Mouse (Mus musculus): ENCODE measurements at regions not wholly inside any gene's neighbourhood (a gene's known extent, or its start where the extent isn't known, plus 50 kb on each side); places are given as distances from the start of the nearest gene placed in this dataset.

DNA sequence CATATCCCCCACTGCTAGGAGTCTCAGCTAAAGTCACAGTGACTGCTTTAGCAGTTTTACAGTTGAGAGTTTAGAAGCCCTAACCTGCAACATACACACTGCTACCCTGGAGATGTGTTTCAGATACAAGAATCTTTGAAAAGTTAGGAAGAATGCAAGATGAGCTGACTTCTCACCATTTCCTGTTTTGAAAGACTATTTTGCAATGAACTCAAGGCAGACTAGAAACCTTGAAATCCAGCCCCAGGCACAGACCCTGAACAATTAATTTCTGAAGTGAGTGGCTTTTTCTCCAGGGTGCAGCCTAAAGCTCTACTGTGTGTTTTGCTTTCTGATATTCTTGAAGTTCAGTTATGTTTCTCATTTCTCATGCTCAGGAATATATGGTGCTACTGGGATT is 440.6 kb downstream of the Nebl start:
- H3K4me1 ChIP-seq (ENCODE audit: control insufficient read depth, insufficient read depth, low read length): no peaks in the 10 kb centered on the region
- no peak overlapping the region for H3K9ac ChIP-seq (ENCODE audit: low read depth, low read length)
- H3K4me3 ChIP-seq (ENCODE audit: insufficient read depth, low read depth, low read length): no peak overlapping the region
- no peak for DNase-seq (ENCODE audit: extremely low read depth, low read depth, low spot score)
- no peaks in the 10 kb centered on the region for H3K27me3 ChIP-seq (ENCODE audit: control insufficient read depth, insufficient read depth, low read length)
- no peaks in the 10 kb centered on the region for H3K79me2 ChIP-seq (ENCODE audit: control insufficient read depth, insufficient read depth, low read length)
- TF ChIP-seq POLR2A (IDR thresholded peaks at IDR 0.05; ENCODE audit: extremely low read depth, insufficient read depth, low read length) (no peak), CTCF (IDR thresholded peaks at IDR 0.05; ENCODE audit: low read depth, low read length) (no peak)
- no peak overlapping the region for H3K27ac ChIP-seq (replicated peaks; ENCODE audit: insufficient read depth, low read depth, low read length)
- H3K36me3 ChIP-seq (ENCODE audit: control insufficient read depth, insufficient read depth, low read length): no peaks in the 10 kb centered on the region

DNA sequence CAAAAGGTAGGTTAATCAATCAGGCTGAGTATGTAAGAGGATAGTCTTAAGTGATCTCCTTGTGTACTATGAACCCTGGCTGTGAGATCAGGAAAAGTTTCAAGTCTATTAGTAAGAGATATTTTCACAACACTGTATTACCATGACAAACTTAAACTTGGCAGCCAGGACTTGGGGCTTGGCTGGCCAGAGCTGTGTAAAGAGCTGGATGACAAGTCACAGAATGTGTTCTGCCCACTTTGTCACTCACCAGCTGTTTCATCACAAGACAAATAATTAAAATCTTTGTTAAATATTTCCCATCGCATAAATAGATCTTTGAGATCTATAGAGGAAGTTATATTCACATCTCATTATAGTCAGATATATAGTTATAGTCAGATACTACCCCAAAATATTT is 443.7 kb downstream of the Nebl start:
- H3K36me3 ChIP-seq (ENCODE audit: control insufficient read depth, insufficient read depth, low read length): no peaks in the 10 kb centered on the region
- 39% methylated on average over 1 of the region's 1 CpGs for whole genome bisulfite sequencing

DNA sequence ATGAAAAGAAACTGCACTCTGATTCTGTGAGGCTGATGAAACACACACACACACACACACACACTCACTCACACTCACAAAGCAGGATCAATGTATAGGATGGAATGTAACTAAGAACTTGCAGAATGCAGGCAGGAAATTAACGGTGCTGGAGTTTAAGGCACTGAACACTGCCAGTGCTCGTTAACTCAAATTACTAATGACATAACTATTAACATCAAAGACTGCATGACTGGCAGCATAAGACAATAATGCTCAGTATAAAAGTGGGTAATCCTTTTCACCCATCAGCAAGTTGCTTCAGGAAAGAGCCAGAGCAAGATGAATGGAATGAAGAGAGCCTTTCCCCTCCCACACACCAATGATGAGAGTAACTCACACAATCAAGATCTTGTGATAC is 481.3 kb downstream of the Nebl start:
- DNase-seq (ENCODE audit: extremely low read depth, low read depth, low spot score): no peak
- no peaks in the 10 kb centered on the region for H3K27me3 ChIP-seq (ENCODE audit: control insufficient read depth, insufficient read depth, low read length)
- H3K9ac ChIP-seq (ENCODE audit: low read depth, low read length): no peak overlapping the region
- H3K36me3 ChIP-seq (ENCODE audit: control insufficient read depth, insufficient read depth, low read length): no peaks in the 10 kb centered on the region
- H3K4me1 ChIP-seq (ENCODE audit: control insufficient read depth, insufficient read depth, low read length): no peaks in the 10 kb centered on the region
- TF ChIP-seq CTCF (IDR thresholded peaks at IDR 0.05; ENCODE audit: low read depth, low read length) (no peak), POLR2A (IDR thresholded peaks at IDR 0.05; ENCODE audit: extremely low read depth, insufficient read depth, low read length) (no peak)
- no peak overlapping the region for H3K27ac ChIP-seq (replicated peaks; ENCODE audit: insufficient read depth, low read depth, low read length)
- 81% methylated on average over 2 of the region's 2 CpGs for WGBS
- no peak overlapping the region for H3K4me3 ChIP-seq (ENCODE audit: insufficient read depth, low read depth, low read length)
- H3K79me2 ChIP-seq (ENCODE audit: control insufficient read depth, insufficient read depth, low read length): no peaks in the 10 kb centered on the region

More for the DNA sequence above, 443.7 kb downstream of the Nebl start:
- H3K9ac ChIP-seq (ENCODE audit: low read depth, low read length): no peak overlapping the region
- peak; percentile 81 for DNase-seq (ENCODE audit: extremely low read depth, low read depth, low spot score)
- no peak overlapping the region for H3K4me3 ChIP-seq (ENCODE audit: insufficient read depth, low read depth, low read length)
- no peak overlapping the region for H3K27ac ChIP-seq (replicated peaks; ENCODE audit: insufficient read depth, low read depth, low read length)
- no peaks in the 10 kb centered on the region for H3K79me2 ChIP-seq (ENCODE audit: control insufficient read depth, insufficient read depth, low read length)
- no peak for TF ChIP-seq POLR2A (IDR thresholded peaks at IDR 0.05; ENCODE audit: extremely low read depth, insufficient read depth, low read length)
- no peak for TF ChIP-seq CTCF (IDR thresholded peaks at IDR 0.05; ENCODE audit: low read depth, low read length)
- H3K27me3 ChIP-seq (ENCODE audit: control insufficient read depth, insufficient read depth, low read length): no peaks in the 10 kb centered on the region
- no peaks in the 10 kb centered on the region for H3K4me1 ChIP-seq (ENCODE audit: control insufficient read depth, insufficient read depth, low read length)

DNA sequence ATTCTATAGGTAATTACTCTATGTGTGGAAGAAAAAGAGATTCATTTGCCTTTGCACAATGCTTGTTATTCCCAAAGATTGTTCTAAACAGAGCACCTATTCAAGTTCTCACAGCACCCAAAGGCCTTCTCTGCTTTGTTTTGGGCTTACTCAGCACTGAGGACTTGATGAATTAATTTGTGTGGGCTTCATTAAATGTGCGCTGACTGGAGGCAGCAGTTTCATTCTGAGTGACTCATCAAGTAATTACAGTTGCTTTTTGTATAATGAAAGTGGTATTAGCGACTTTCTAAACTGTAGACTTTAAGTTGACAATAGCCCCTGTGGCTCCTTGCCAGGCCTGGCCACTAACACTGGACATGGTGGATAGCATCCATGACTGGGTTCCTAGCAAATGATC is 485.4 kb downstream of the Nebl start:
- no peaks in the 10 kb centered on the region for H3K27me3 ChIP-seq (ENCODE audit: control insufficient read depth, insufficient read depth, low read length)
- no peak overlapping the region for H3K9ac ChIP-seq (ENCODE audit: low read depth, low read length)
- TF ChIP-seq POLR2A (IDR thresholded peaks at IDR 0.05; ENCODE audit: extremely low read depth, insufficient read depth, low read length): no peak
- no peaks in the 10 kb centered on the region for H3K4me1 ChIP-seq (ENCODE audit: control insufficient read depth, insufficient read depth, low read length)
- WGBS: 79% methylated on average over 2 of the region's 2 CpGs
- no peak overlapping the region for H3K27ac ChIP-seq (replicated peaks; ENCODE audit: insufficient read depth, low read depth, low read length)
- H3K79me2 ChIP-seq (ENCODE audit: control insufficient read depth, insufficient read depth, low read length): no peaks in the 10 kb centered on the region
- no peak overlapping the region for H3K4me3 ChIP-seq (ENCODE audit: insufficient read depth, low read depth, low read length)
- DNase-seq (ENCODE audit: extremely low read depth, low read depth, low spot score): no peak
- H3K36me3 ChIP-seq (ENCODE audit: control insufficient read depth, insufficient read depth, low read length): no peaks in the 10 kb centered on the region

DNA sequence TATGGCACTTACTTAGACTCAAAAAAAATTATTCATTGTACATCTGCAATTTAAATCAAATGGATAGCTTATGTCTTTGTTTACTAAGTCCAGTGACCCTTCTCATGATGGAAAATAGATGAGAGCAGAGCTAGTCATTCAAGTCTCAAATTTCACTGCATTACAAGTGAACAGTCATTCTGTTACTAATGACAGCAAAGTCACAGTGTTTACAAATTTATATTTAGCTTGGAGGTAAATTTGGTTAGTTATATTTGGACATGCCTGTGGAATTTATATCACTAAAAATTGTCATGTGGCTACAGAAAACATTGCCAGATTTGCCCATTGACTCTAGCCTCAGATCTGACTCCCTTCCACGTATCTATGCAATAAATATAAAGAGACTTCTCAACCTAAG is 515.7 kb downstream of the Nebl start:
- WGBS: 76% methylated on average over 1 of the region's 1 CpGs

DNA sequence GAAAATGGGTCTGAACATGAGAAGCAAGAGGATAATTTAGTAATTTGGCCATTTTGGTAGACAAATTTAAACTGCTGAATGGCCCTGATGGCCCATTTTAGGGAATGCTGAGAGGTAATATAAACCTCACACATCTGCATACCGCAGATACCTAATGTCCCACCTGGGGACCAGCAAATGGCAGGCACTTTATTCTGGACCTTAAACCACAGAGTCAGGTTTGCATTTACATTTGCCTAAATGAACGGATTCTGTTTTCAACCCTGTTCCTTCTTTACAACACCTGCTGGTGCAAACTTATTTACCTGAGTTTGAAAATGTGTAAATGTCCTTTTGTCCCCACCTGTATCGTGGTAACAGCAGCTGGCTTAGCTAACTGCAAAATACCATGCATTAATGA is 516.4 kb downstream of the Nebl start:
- WGBS: 71% methylated on average over 3 of the region's 3 CpGs
- H3K4me1 ChIP-seq (ENCODE audit: control insufficient read depth, insufficient read depth, low read length): no peaks in the 10 kb centered on the region
- TF ChIP-seq POLR2A (IDR thresholded peaks at IDR 0.05; ENCODE audit: extremely low read depth, insufficient read depth, low read length): no peak
- no peak overlapping the region for H3K9ac ChIP-seq (ENCODE audit: low read depth, low read length)
- no peak overlapping the region for H3K27ac ChIP-seq (replicated peaks; ENCODE audit: insufficient read depth, low read depth, low read length)
- DNase-seq (ENCODE audit: extremely low read depth, low read depth, low spot score): no peak
- H3K4me3 ChIP-seq (ENCODE audit: insufficient read depth, low read depth, low read length): no peak overlapping the region
- no peaks in the 10 kb centered on the region for H3K79me2 ChIP-seq (ENCODE audit: control insufficient read depth, insufficient read depth, low read length)
- no peaks in the 10 kb centered on the region for H3K36me3 ChIP-seq (ENCODE audit: control insufficient read depth, insufficient read depth, low read length)
- no peaks in the 10 kb centered on the region for H3K27me3 ChIP-seq (ENCODE audit: control insufficient read depth, insufficient read depth, low read length)

More for the DNA sequence above, 515.7 kb downstream of the Nebl start:
- Histone ChIP-seq H3K4me3 (ENCODE audit: insufficient read depth, low read depth, low read length) (no peak overlapping the region), H3K79me2 (ENCODE audit: control insufficient read depth, insufficient read depth, low read length) (no peaks in the 10 kb centered on the region), H3K9ac (ENCODE audit: low read depth, low read length) (no peak overlapping the region), H3K36me3 (ENCODE audit: control insufficient read depth, insufficient read depth, low read length) (no peaks in the 10 kb centered on the region), H3K4me1 (ENCODE audit: control insufficient read depth, insufficient read depth, low read length) (no peaks in the 10 kb centered on the region), H3K27me3 (ENCODE audit: control insufficient read depth, insufficient read depth, low read length) (no peaks in the 10 kb centered on the region), H3K27ac (replicated peaks; ENCODE audit: insufficient read depth, low read depth, low read length) (no peak overlapping the region)
- no peak for TF ChIP-seq CTCF (IDR thresholded peaks at IDR 0.05; ENCODE audit: low read depth, low read length)
- DNase-seq (ENCODE audit: extremely low read depth, low read depth, low spot score): no peak

All from liver, adult 2 months (tissue).